Mouse (Mus musculus) stomach, postnatal 0 days (tissue): ENCODE data around the gene Prdx3. TPM values are rescaled to one million over a fixed set of nuclear protein-coding genes. Genes with fewer than 3 reads are reported as not detected.

Experiments used
- ATAC-seq: fragments of 200-750 bp; cut with Nextera tagmentation; 2 replicates; pipeline ENCODE4 v1.8.0; 2017; ENCODE audit not compliant: low FRiP score, low TSS enrichment
- DNase-seq: peaks from one replicate; pipeline ENCODE4 v3.0.0-alpha.2; 2016; ENCODE audit warnings: low spot score
- H3K27ac ChIP-seq: fragments of 300-500 bp; sonication (generic); replicated peaks from 2 replicates; pipeline ENCODE4 v1.5.1; 2014; ENCODE audit warnings: mild to moderate bottlenecking, control low read depth
- H3K27me3 ChIP-seq: fragments of 300-500 bp; sonication (generic); 2 replicates; pipeline ENCODE4 v1.6.1; 2014; ENCODE audit warnings: low read length; ENCODE audit not compliant: control insufficient read depth, insufficient read depth
- H3K36me3 ChIP-seq: fragments of 300-500 bp; sonication (generic); 2 replicates; pipeline ENCODE4 v1.6.1; 2014; ENCODE audit warnings: low read length, mixed read lengths; ENCODE audit not compliant: control insufficient read depth, insufficient read depth
- H3K4me1 ChIP-seq: fragments of 300-500 bp; sonication (generic); replicated peaks from 2 replicates; pipeline ENCODE4 v1.6.1; 2014; ENCODE audit warnings: antibody characterized with exemption; ENCODE audit not compliant: control insufficient read depth, insufficient read depth
- H3K4me2 ChIP-seq: fragments of 300-500 bp; sonication (generic); replicated peaks from 2 replicates; pipeline ENCODE4 v1.6.1; 2014; ENCODE audit warnings: low read depth, mild to moderate bottlenecking, control low read depth, moderate library complexity
- H3K4me3 ChIP-seq: fragments of 300-500 bp; sonication (generic); 2 replicates; pipeline ENCODE4 v1.5.1; 2014; ENCODE audit warnings: low read depth, low read length, control low read depth
- H3K9ac ChIP-seq: fragments of 300-500 bp; sonication (generic); 2 replicates; pipeline ENCODE4 v1.6.1; 2014; ENCODE audit warnings: mild to moderate bottlenecking, low read length, control low read depth, mixed read lengths
- H3K9me3 ChIP-seq: fragments of 300-500 bp; sonication (generic); 2 replicates; pipeline ENCODE4 v1.6.1; 2016; ENCODE audit warnings: low read length; ENCODE audit not compliant: control insufficient read depth
- CTCF ChIP-seq: IDR thresholded peaks from 2 replicates; pipeline ENCODE4 v1.5.1; 2016; ENCODE audit warnings: antibody characterized with exemption, low read depth, mild to moderate bottlenecking, moderate library complexity
- EP300 ChIP-seq: optimal IDR thresholded peaks from 2 replicates; pipeline ENCODE3; 2016; ENCODE audit warnings: antibody characterized with exemption
- WGBS: fragments of 180-500 bp; shearing (Covaris S2); extraction: QIAGEN DNeasy Blood & Tissue Kit; methylation state at CpG from one replicate; pipeline ENCODE4 v1.1.7; 2014; 5-methylcytosine and 5-hydroxymethylcytosine counted together
- polyA plus RNA-seq: library from polyadenylated mRNA; unstranded; fragments of >200 nt; fragmentation: Nextera tagmentation; extraction: Ambion mirVana; gene quantifications from 2 replicates; pipeline ENCODE4 v1.2.1, GENCODE M21; 2015

The Prdx3 gene
- polyA plus RNA-seq, 1 experiment from 2014 or later = 127 TPM

DNA sequence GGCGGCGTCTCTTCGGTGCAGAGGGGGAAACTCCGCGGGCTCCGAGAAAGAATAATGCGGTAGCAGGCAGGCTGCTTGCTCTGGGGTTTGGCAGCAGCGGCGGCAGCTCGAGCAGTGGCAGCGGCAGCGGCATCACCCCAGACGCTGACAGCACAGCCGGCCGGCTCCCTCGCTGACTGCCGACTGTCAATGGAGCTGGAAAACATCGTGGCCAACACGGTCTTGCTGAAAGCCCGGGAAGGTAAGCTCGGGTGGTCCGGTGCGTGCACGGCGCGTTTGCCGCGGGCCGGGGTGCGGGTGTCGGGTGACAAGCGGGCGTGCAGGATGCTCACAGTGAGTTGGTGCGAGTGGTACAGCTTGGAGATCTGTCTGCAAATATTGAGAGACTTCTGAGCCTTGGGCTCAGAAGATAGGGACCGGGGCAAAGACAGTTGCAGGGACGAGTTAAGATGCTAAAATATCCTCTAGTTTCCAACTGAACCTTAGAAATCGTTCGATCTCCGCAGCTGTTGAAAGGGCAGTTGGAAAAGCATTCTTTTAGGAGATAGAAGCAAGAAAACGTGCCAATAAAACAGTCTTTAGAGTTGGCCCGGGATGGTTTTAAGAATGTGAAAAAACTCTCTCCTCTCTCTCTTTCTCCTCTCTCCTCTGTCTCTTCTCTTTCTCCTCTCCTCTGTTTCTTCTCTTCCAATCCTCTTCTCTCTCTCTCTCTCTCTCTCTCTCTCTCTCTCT, 16.2 kb upstream of the Prdx3 start:
- peak overlapping the region; percentile 90 for H3K4me3 ChIP-seq
- peak overlapping the region; percentile 79 for H3K9ac ChIP-seq
- TF ChIP-seq CTCF (no peak), EP300 (no peak)
- H3K9me3 ChIP-seq = no peaks in the 10 kb centered on the region
- H3K4me1 ChIP-seq = no peaks in the 10 kb centered on the region
- H3K36me3 ChIP-seq = no peaks in the 10 kb centered on the region
- H3K27me3 ChIP-seq = no peaks in the 10 kb centered on the region
- peak; percentile 45 for DNase-seq
- H3K27ac ChIP-seq = peak overlapping the region; percentile 78
- peak; percentile 5; the same call in 1 of the 2 replicates for ATAC-seq
- WGBS = under 1% methylated on average over 40 of the region's 41 CpGs
- H3K4me2 ChIP-seq = peak overlapping the region; percentile 86

DNA sequence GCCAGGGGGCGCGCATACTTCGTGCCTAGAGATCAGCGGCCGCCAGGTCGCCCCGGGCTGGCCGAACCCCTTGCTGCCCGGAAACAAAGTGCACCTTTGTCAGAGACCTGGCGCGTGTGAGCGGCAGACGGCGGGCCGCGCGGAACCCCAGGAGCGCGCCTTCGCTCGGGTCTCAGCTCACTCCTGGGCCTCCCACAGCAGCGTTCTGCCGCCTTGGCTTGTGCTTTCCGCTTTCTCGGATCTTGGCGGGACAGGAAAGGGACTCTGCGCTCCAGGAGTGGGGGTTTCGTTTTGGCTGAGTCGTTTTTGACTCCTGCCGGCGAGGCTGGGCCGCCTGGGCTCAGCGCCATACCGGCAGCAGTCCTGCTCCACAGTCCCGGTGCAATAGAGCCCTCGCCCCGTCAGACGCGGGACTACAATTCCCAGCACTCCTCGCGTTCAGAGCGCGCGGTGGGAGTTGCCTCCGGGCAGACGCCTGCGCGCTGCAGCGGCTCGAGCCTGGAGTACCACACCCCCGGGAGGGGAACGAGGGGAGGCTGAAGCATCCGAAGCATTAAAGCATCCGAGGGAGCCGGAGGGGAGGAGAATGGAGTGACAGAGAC, 15.5 kb upstream of the Prdx3 start, which contains the start of gene Grk5:
TSS of gene Grk5 (plus strand) at position 36 of the 602 bp plus-strand sequence.
- Histone ChIP-seq H3K4me2 (peak within 1 kb of the TSS; percentile 86), H3K4me3 (peak within 1 kb of the TSS; percentile 90), H3K4me1 (no peaks in the 10 kb centered on the region), H3K27ac (peak within 1 kb of the TSS; percentile 98), H3K9me3 (no peaks in the 10 kb centered on the region), H3K27me3 (no peaks in the 10 kb centered on the region), H3K36me3 (no peaks in the 10 kb centered on the region), H3K9ac (peak within 1 kb of the TSS; percentile 79)
- DNase-seq (peak; percentile 94), ATAC-seq (peak; percentile 97)
- no peak for TF ChIP-seq EP300
- peak; percentile 90 for TF ChIP-seq CTCF
- WGBS = under 1% methylated on average over 55 of the region's 55 CpGs

DNA sequence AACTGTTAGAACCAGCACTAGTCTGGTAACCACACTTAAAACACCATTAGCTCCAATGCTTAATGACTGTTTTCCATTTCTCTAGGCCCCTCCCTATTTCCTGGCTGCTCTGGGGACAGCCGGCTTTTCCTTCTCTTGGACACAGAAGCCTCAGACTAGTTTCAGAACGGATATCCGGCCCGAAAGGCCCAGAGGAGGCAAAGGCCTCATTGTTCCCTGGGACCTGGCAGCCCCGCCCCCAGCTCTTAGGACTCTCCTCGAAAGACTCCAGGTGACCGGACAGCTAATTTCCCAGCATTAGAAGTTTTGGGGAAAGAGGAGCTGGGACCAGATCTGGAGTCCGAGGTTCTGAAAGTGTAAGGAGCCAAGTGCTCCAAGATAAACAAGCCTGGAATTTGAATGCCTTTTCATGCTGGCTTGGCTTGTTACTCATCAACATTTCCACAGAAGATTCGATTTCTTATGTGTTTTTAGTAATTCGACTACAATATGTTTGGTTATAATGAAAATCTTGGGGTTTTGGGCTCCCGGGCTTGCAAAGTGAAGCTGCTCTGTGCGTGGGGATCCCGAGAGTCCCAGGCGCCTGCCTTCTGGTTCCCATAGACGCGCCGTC, 14.9 kb upstream of the Prdx3 start:
- no peak for TF ChIP-seq EP300
- no peak for TF ChIP-seq CTCF
- peak overlapping the region; percentile 86 for H3K4me2 ChIP-seq
- no peaks in the 10 kb centered on the region for H3K9me3 ChIP-seq
- H3K27ac ChIP-seq = peak overlapping the region; percentile 98
- ATAC-seq = peak; percentile 79
- H3K4me1 ChIP-seq = no peaks in the 10 kb centered on the region
- no peaks in the 10 kb centered on the region for H3K36me3 ChIP-seq
- H3K27me3 ChIP-seq = no peaks in the 10 kb centered on the region
- WGBS = 8% methylated on average over 17 of the region's 17 CpGs
- peak overlapping the region; percentile 79; the same call in 1 of the 2 replicates for H3K9ac ChIP-seq
- peak overlapping the region; percentile 90 for H3K4me3 ChIP-seq
- DNase-seq = peak; percentile 73

DNA sequence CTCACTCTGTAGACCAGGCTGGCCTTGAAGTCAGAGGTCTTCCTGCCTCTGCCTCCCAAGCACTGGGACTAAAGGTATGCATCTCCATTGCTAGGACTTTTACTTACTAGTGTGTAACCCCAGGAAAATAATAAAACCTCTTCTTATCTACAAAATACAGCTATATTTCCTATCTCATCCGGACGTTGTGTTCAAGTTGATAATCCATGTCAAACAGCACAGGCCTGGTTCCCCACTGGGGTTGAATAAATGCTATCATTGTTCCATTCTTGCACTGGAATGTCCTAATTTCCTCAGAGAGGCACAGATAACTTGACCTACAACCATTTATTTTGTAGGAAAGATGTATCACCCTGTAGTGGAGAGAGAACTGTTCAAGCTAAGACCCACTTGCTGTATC, 13.3 kb upstream of the Prdx3 start:
- H3K9me3 ChIP-seq = no peaks in the 10 kb centered on the region
- H3K4me3 ChIP-seq = no peak overlapping the region
- no peaks in the 10 kb centered on the region for H3K4me1 ChIP-seq
- no peak for ATAC-seq
- no peak for TF ChIP-seq EP300
- no peak for TF ChIP-seq CTCF
- DNase-seq = no peak
- no peak overlapping the region for H3K4me2 ChIP-seq
- H3K36me3 ChIP-seq = no peaks in the 10 kb centered on the region
- no peaks in the 10 kb centered on the region for H3K27me3 ChIP-seq
- no peak overlapping the region for H3K9ac ChIP-seq
- 73% methylated on average over 2 of the region's 2 CpGs for WGBS
- no peak overlapping the region for H3K27ac ChIP-seq

DNA sequence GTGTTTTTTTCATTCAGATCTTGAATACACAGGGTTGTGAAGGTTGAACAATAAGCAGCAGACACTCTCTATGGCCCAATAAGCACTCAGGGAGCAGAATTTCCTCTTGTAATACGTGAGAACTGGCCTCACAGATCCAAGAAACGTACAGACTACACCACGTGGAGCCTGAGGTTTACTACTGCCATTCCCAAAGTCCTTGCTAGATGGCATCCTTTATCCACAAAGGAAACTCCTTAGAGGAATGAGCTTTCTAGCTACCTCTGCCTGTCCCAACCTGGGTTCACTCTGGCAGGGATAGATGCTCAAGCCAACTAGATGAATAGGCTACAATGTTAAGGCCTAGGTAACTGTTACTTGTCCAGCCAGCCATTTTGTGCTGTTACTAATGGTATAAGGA, 8.8 kb upstream of the Prdx3 start:
- Histone ChIP-seq H3K4me2 (no peak overlapping the region), H3K9ac (no peak overlapping the region), H3K36me3 (no peaks in the 10 kb centered on the region), H3K9me3 (no peaks in the 10 kb centered on the region), H3K4me3 (no peak overlapping the region), H3K4me1 (no peaks in the 10 kb centered on the region), H3K27me3 (no peaks in the 10 kb centered on the region), H3K27ac (no peak overlapping the region)
- 9% methylated on average over 3 of the region's 3 CpGs for WGBS
- TF ChIP-seq EP300 = no peak
- TF ChIP-seq CTCF = peak; percentile 85
- ATAC-seq (peak; percentile 66), DNase-seq (peak; percentile 39)
